Mouse (Mus musculus) layer of hippocampus, adult 11-12 months (tissue): ENCODE measurements around the gene Olfr1272.
"Not testable (repeated sequence)": the region's sequence is repeated elsewhere in the genome, so short reads cannot be mapped to it uniquely, and the experiment has no call there.

Experiments used
- DNase-seq: peaks from one replicate; pipeline ENCODE4 v3.0.0; 2022; ENCODE audit warnings: low spot score

The Olfr1272 gene

GRCm38 (mm10) chr2:90292741-90293140, at the start of gene Olfr1272:
Olfr1272 (minus strand) TSS chr2:90292841.
- DNase-seq = no peak

GRCm38 (mm10) chr2:90321900-90322299, 29.3 kb upstream of the Olfr1272 start, which contains the start of gene Gm13769:
Gm13769 (plus strand) TSS chr2:90322200.
- not testable (repeated sequence) for DNase-seq

- no peak for DNase-seq
Measured at GRCm38 (mm10) chr2:90270932-90271331, 21.7 kb downstream of the Olfr1272 start, which contains the start of gene Olfr1271. Olfr1271 (minus strand) TSS chr2:90271032.

- no peak for DNase-seq
Measured at GRCm38 (mm10) chr2:90257492-90257891, 35.1 kb downstream of the Olfr1272 start, which contains the start of gene Olfr142. Olfr142 (minus strand) TSS chr2:90257592.
